Mouse (Mus musculus): Measurements from ENCODE around the gene Gm4788.
"Not testable (repeated sequence)": the region's sequence is repeated elsewhere in the genome, so short reads cannot be mapped to it uniquely, and the experiment has no call there.

Gene Gm4788

DNA sequence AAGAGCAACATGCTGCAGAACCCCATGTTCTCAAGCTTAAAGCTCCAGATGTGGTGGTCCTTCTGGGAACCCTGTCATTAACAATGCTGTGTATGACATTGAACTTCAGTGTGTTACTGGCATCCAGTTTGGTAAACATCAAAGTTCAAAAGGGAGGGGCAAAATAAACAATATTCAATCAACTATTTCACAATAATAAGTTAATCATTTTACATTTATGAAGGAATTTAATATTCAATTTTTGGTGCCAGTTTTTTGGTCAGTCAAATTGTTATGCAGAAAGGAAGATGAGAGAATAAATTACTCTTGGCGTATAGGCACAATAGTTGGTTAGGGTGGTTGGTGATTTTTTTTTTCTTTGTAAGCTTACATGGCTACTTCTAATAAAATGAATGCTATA lies at the start of gene Gm4788:
TSS of gene Gm4788 (minus strand) at position 101 of the 400 bp plus-strand sequence.
- no peak for DNase-seq (ENCODE audit: extremely low spot score)

DNA sequence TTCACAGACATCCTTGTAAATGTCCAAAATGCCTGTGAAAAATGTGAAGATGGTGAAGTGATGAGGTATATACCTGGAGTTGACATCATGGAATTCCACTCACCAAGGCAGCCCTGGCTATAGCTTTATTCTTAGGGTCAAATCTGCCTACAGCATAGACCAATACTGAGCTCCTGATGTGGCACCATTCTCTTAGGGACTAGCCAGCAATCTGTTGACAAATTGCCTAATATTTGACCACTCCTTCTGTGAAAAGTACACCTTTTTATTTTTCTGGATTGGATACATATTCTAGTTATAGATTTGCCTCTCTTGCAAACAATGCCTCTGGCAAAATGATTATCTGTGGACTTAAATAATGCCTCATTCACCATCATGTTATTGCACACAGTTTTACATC lies 27.6 kb upstream of the Gm4788 start:
- DNase-seq (ENCODE audit: extremely low spot score): no peak

- not testable (repeated sequence) for DNase-seq (ENCODE audit: extremely low spot score)
Measured at GRCm38 (mm10) chr1:139769913-139770312, 11.1 kb downstream of the Gm4788 start.

- not testable (repeated sequence) for DNase-seq (ENCODE audit: extremely low spot score)
Measured at GRCm38 (mm10) chr1:139716681-139717080, 64.4 kb downstream of the Gm4788 start.

GRCm38 (mm10) chr1:139716249-139716648 lies 64.8 kb downstream of the Gm4788 start:
- not testable (repeated sequence) for DNase-seq (ENCODE audit: extremely low spot score)

DNA sequence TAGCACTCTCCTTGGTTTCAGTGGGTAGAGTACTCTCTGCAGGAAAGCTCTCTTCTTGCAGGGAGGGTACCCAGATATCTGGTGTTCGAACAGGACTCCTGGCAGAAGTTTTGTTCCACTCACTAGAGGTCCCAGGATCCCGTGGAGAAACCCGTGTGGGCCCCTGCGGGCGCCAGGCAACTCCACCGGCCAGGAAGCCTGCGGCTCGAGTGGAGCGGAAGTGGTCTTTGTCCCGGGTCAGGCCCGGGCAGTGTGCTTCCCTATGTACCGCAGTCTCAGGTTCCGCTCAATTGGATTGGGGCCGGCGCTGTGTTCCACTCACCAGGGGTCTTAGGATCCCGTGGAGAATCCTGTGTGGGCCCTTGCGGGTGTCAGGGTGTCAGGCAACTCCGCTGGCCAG lies 131.1 kb downstream of the Gm4788 start:
- not testable (repeated sequence) for DNase-seq (ENCODE audit: extremely low spot score)

All from embryo, embryonic 9.5 days (tissue).